Mouse (Mus musculus) MEL (cell line): Measurements from ENCODE around the gene Gm8439. TPM values are rescaled to one million over a fixed set of nuclear protein-coding genes. Genes with fewer than 3 reads are reported as not detected.

Source experiments
- CHD1 ChIP-seq: IDR thresholded peaks from 2 replicates; pipeline ENCODE4 v1.6.1; 2012; ENCODE audit warnings: low read depth, mild to moderate bottlenecking, inconsistent platforms, low read length, improper control_type of control experiment
- CHD2 ChIP-seq: IDR thresholded peaks from 2 replicates; pipeline ENCODE4 v1.6.1; 2011; ENCODE audit warnings: low read length, improper control_type of control experiment
- E2F4 ChIP-seq: IDR thresholded peaks from 2 replicates; pipeline ENCODE4 v1.6.1; 2011; ENCODE audit warnings: low read depth, low read length, improper control_type of control experiment, borderline replicate concordance
- ELF1 ChIP-seq: IDR thresholded peaks from 2 replicates; pipeline ENCODE4 v1.6.1; 2014; ENCODE audit warnings: low read depth, mild to moderate bottlenecking, inconsistent platforms, low read length, improper control_type of control experiment, moderate library complexity
- EP300 ChIP-seq, 2 experiments: IDR thresholded peaks; 2 replicates each; pipeline ENCODE4 v1.6.1; 2011; ENCODE audit warnings: improper control_type of control experiment in 2 of 2, low read length in 2 of 2, low read depth in 1 of 2, mild to moderate bottlenecking in 1 of 2
- GABPA ChIP-seq: IDR thresholded peaks from 2 replicates; pipeline ENCODE4 v1.6.1; 2012; ENCODE audit warnings: low read depth, mild to moderate bottlenecking, inconsistent platforms, low read length, improper control_type of control experiment, moderate library complexity
- GATA1 ChIP-seq: IDR thresholded peaks from 2 replicates; pipeline ENCODE4 v1.6.1; 2011; ENCODE audit warnings: low read depth, low read length, improper control_type of control experiment
- HCFC1 ChIP-seq: IDR thresholded peaks from 2 replicates; pipeline ENCODE4 v1.6.1; 2012; ENCODE audit warnings: low read depth, mild to moderate bottlenecking, inconsistent platforms, low read length, improper control_type of control experiment, moderate library complexity
- MAZ ChIP-seq: IDR thresholded peaks from 2 replicates; pipeline ENCODE4 v1.6.1; 2012; ENCODE audit warnings: low read depth, mild to moderate bottlenecking, inconsistent platforms, low read length, improper control_type of control experiment
- MEF2A ChIP-seq: IDR thresholded peaks from 2 replicates; pipeline ENCODE4 v1.6.1; 2014; ENCODE audit warnings: low read depth, mild to moderate bottlenecking, inconsistent platforms, low read length, improper control_type of control experiment; ENCODE audit not compliant: poor library complexity, insufficient replicate concordance, severe bottlenecking; ENCODE audit errors: extremely low read depth
- MYB ChIP-seq: IDR thresholded peaks from 2 replicates; pipeline ENCODE4 v1.6.1; 2011; ENCODE audit warnings: mild to moderate bottlenecking, low read depth, low read length, improper control_type of control experiment
- MYC ChIP-seq: IDR thresholded peaks from 2 replicates; pipeline ENCODE4 v1.6.1; 2011; ENCODE audit warnings: low read depth, mild to moderate bottlenecking, low read length, improper control_type of control experiment, moderate library complexity
- POLR2A ChIP-seq, 2 experiments: IDR thresholded peaks; 2 replicates each; pipeline ENCODE4 v1.6.1; 2011 to 2012; ENCODE audit warnings: low read length in 2 of 2, mild to moderate bottlenecking in 2 of 2, control low read depth in 1 of 2, improper control_type of control experiment in 1 of 2, low read depth in 1 of 2, moderate library complexity in 1 of 2; ENCODE audit not compliant: control insufficient read depth in 1 of 2, insufficient read depth in 1 of 2, poor library complexity in 1 of 2
- POLR2AphosphoS5 ChIP-seq: IDR thresholded peaks from 2 replicates; pipeline ENCODE4 v1.6.1; 2012; ENCODE audit warnings: low read depth, borderline replicate concordance, mild to moderate bottlenecking, inconsistent platforms, low read length, moderate library complexity, mixed read lengths
- SIN3A ChIP-seq: IDR thresholded peaks from 2 replicates; pipeline ENCODE4 v1.6.1; 2012; ENCODE audit warnings: low read length, improper control_type of control experiment, inconsistent platforms
- SMC3 ChIP-seq: IDR thresholded peaks from 2 replicates; pipeline ENCODE4 v1.6.1; 2011; ENCODE audit warnings: low read depth, low read length, improper control_type of control experiment
- TCF12 ChIP-seq: IDR thresholded peaks from 2 replicates; pipeline ENCODE4 v1.6.1; 2014; ENCODE audit warnings: low read depth, mild to moderate bottlenecking, inconsistent platforms, low read length, improper control_type of control experiment, moderate library complexity
- UBTF ChIP-seq: IDR thresholded peaks from 2 replicates; pipeline ENCODE4 v1.6.1; 2012; ENCODE audit warnings: low read depth, mild to moderate bottlenecking, inconsistent platforms, low read length, improper control_type of control experiment, moderate library complexity, borderline replicate concordance; ENCODE audit not compliant: insufficient read depth
- USF1 ChIP-seq: IDR thresholded peaks from 2 replicates; pipeline ENCODE4 v1.6.1; 2014; ENCODE audit warnings: low read depth, mild to moderate bottlenecking, inconsistent platforms, low read length, improper control_type of control experiment, moderate library complexity
- ZC3H11A ChIP-seq: IDR thresholded peaks from 2 replicates; pipeline ENCODE4 v1.6.1; 2012; ENCODE audit warnings: low read depth, mild to moderate bottlenecking, inconsistent platforms, low read length, improper control_type of control experiment
- ZKSCAN1 ChIP-seq: IDR thresholded peaks from 2 replicates; pipeline ENCODE4 v1.6.1; 2012; ENCODE audit warnings: low read depth, mild to moderate bottlenecking, inconsistent platforms, low read length, improper control_type of control experiment, moderate library complexity
- ZMIZ1 ChIP-seq: IDR thresholded peaks from 2 replicates; pipeline ENCODE4 v1.6.1; 2012; ENCODE audit warnings: low read depth, mild to moderate bottlenecking, inconsistent platforms, low read length, improper control_type of control experiment, moderate library complexity
- polyA plus RNA-seq, 2 experiments: library from polyadenylated mRNA; stranded (reverse) in 1 of 2; unstranded in 1 of 2; fragments of >175 nt in 1 of 2; fragments of >200 nt in 1 of 2; gene quantifications; 2 replicates each; pipeline versions ENCODE4 v1.2.1 to v1.2.4; 2012; ENCODE audit warnings: low replicate concordance in 2 of 2, low read depth in 1 of 2; ENCODE audit not compliant: insufficient read length in 2 of 2, insufficient read depth in 1 of 2, missing spikeins in 1 of 2
- total RNA-seq: library from RNA; depleted of rRNA; stranded (reverse); fragments of 300-350 nt; gene quantifications from 2 replicates; pipeline ENCODE4 v1.2.3, GENCODE M21; 2012

Gm8439 gene
- total and polyA plus RNA-seq, 3 experiments = not detected

DNA sequence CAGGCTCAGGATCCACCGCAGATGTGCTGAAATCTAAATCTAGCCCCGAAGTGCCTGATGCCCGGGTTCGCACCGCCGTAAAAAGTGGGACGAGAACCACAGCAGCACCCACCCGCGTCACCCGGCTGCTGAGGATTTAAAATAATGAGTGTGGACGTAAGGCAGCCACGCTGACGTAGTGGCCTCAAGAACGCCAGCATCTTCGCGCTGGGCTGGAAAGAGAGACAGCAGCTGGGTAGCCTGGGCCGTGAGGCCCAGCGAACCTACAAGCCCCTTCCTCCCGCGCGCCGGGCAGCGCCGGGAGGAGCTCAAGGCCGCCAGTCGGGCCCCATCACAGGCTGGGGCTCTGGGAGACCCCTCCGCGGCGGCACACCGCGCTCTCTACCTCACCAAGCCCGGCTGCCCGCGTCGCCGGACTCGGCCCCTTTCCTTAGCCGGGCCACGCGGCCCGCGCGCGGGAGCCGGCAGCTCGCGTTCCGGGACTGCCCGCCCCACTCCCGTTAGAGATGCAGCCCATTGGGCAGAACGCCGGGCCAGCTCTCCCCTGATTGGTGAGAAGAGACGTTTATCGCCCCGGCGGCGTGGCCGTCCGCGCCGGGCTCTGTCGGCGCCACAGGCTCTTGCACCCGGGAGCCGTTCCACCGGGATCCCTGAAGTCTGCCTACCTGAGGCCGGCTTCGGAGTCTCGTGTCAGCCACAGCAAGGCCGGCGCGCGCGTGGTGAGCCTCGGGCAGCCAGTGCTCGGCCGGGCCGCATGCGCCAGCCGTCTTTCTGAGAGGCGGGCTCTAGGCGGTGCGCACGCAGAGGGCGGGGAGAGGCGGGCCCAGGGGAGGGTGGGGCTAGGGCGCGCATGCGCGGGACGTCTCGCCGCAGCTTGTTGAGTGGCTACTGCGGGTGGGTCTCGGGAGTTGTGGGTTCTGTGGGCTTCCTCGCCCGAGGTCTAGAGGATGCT, 18.8 kb upstream of the Gm8439 start, which contains the start of gene Ctps (continued):
- peak; percentile 85 to 90 for TF ChIP-seq POLR2A (IDR thresholded peaks at IDR 0.05; ENCODE audit: control insufficient read depth in 1 of 2, insufficient read depth in 1 of 2, low read depth in 1 of 2, low read length in 2 of 2, poor library complexity in 1 of 2)
- no peak for TF ChIP-seq UBTF
- no peak for TF ChIP-seq MYB
- no peak for TF ChIP-seq ZC3H11A
- TF ChIP-seq USF1 = no peak
- TF ChIP-seq GATA1 = peak; percentile 45
- TF ChIP-seq MAZ = peak; percentile 57; the same call in 1 of the 2 replicates
- TF ChIP-seq GABPA = no peak
- no peak for TF ChIP-seq SMC3
- TF ChIP-seq MYC = peak; percentile 93
- no peak for TF ChIP-seq CHD2
- peak; percentile 41 for TF ChIP-seq TCF12
- TF ChIP-seq SIN3A = peak; percentile 89
- 0 out of 2 replicates have a peak, but pooled peaks have one; percentile 61 for TF ChIP-seq HCFC1
- no peak; the same call in 1 of the 2 replicates for TF ChIP-seq CHD1
- 0 out of 4 replicates have a peak, but pooled peaks of 1 of the 2 experiments have one; percentile 15 for TF ChIP-seq EP300 (IDR thresholded peaks at IDR 0.05; ENCODE audit: low read depth in 1 of 2, low read length in 2 of 2)
- no peak for TF ChIP-seq MEF2A
- peak; percentile 16; the same call in 1 of the 2 replicates for TF ChIP-seq ELF1
- no peak for TF ChIP-seq ZKSCAN1
- TF ChIP-seq ZMIZ1 = peak; percentile 68
- 0 out of 2 replicates have a peak, but pooled peaks have one; percentile 41 for TF ChIP-seq POLR2AphosphoS5
- 0 out of 2 replicates have a peak, but pooled peaks have one; percentile 74 for TF ChIP-seq E2F4
